Mouse (Mus musculus): Measurements from ENCODE around the gene Skint4.

DNA sequence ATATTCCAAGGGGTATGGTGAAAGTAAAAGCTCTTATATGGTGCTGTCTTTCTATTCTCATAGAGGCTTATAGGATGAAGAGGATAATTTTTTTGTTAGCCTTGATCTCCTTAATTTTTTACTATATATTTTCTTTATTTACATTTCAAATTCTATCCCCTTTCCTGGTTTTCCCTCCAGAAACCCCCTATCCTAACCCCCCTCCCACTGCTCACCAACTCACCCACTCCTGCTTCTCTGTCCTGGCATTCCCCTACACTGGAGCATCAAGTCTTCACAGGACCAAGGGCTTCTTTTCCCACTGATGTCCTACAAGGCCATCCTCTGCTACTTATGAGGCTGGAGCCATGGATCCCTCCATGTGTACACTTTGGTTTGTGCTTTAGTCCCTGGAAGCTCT lies at the start of gene Skint4:
- TF ChIP-seq CTCF (IDR thresholded peaks at IDR 0.05; ENCODE audit: borderline replicate concordance, insufficient read depth, low read length) (no peak), POLR2A (IDR thresholded peaks at IDR 0.05; ENCODE audit: low read depth, low read length) (no peak)

Measured in embryonic fibroblast, embryonic 13.5 days (primary cell).